Mouse (Mus musculus): ENCODE measurements around the gene Eci2.

GRCm38 (mm10) chr13:35031684-35032082, 4.8 kb upstream of the Eci2 start:
- TF ChIP-seq POLR2A (IDR thresholded peaks at IDR 0.05; ENCODE audit: control insufficient read depth, low read depth, low read length) (no peak), CTCF (IDR thresholded peaks at IDR 0.05; ENCODE audit: control insufficient read depth, insufficient read depth, insufficient replicate concordance, low read depth, low read length) (no peak)

Measured in testis, adult 2 months (tissue).